Mouse (Mus musculus) heart, postnatal 0 days (tissue): ENCODE results near the gene Scgb3a1.

Experiments used
- CTCF ChIP-seq: IDR thresholded peaks from 2 replicates; pipeline ENCODE4 v1.5.1; 2016; ENCODE audit warnings: antibody characterized with exemption, control low read depth, low read depth
- EP300 ChIP-seq: IDR thresholded peaks from 2 replicates; pipeline ENCODE4 v1.6.1; 2016; ENCODE audit warnings: antibody characterized with exemption, low read depth

GRCm38 (mm10) chr11:49653079-49653408 lies 10.4 kb upstream of the Scgb3a1 start:
- TF ChIP-seq CTCF (no peak), EP300 (no peak)
